Comparison of ENCODE assay signal across 8 mouse cellular contexts in genomic region chr7:143106672-143107465, GRCm38 (mm10). TPM values are rescaled to one million over a fixed set of nuclear protein-coding genes. Genes with fewer than 3 reads are reported as not detected.
DNase-seq lines count a peak whose midpoint lies in the region; ATAC-seq and TF ChIP-seq lines count a peak whose summit lies in the region.

No protein-coding gene starts in this region.

- no peak for TF ChIP-seq POLR2A in MEL (IDR thresholded peaks at IDR 0.05; ENCODE audit: control insufficient read depth in 1 of 2, insufficient read depth in 1 of 2, low read depth in 1 of 2, low read length in 2 of 2, poor library complexity in 1 of 2)

- DNase-seq in MEL (ENCODE audit: low read depth, low spot score) = peak; percentile 47
- DNase-seq in embryo, embryonic 9.5 days (ENCODE audit: extremely low spot score) = peak; percentile 39
- peak; percentile 26 for DNase-seq in hindbrain, embryonic 10.5 days (ENCODE audit: low spot score)
- peak; percentile 86 for DNase-seq in midbrain, embryonic 11.5 days (ENCODE audit: low spot score, missing footprints)
- peak; percentile 83 for DNase-seq in thymus, postnatal 4 days
- no peak for DNase-seq in spleen, postnatal 10 days (ENCODE audit: low spot score in 2 of 2)
- DNase-seq in left cerebral cortex, postnatal 36 days (ENCODE audit: low spot score in 2 of 2) = no peak

- ATAC-seq in limb, embryonic 12.5 days (ENCODE audit: insufficient number of reproducible peaks, insufficient read depth, low FRiP score, low TSS enrichment, low read depth) = no peak
- ATAC-seq in midbrain, embryonic 11.5 days (ENCODE audit: low FRiP score) = no peak

- intact Hi-C loops in left cerebral cortex, postnatal 36 days (cut with DNase I) = no loop called here

- TF ChIP-seq EP300 in MEL (IDR thresholded peaks at IDR 0.05; ENCODE audit: low read depth in 1 of 2, low read length in 2 of 2) = 0 out of 4 replicates have a peak, but pooled peaks of 1 of the 2 experiments have one; percentile 4

- H3K9me3 ChIP-seq in MEL (replicated peaks; ENCODE audit: insufficient read depth, low read length) = no peaks in the 10 kb centered on the region
- no peaks in the 10 kb centered on the region for H3K9me3 ChIP-seq in hindbrain, embryonic 10.5 days
- no peaks in the 10 kb centered on the region for H3K9me3 ChIP-seq in limb, embryonic 12.5 days
- no peaks in the 10 kb centered on the region for H3K9me3 ChIP-seq in midbrain, embryonic 11.5 days (ENCODE audit: control insufficient read depth, low read length)

- H3K79me2 ChIP-seq in MEL (ENCODE audit: control insufficient read depth, insufficient read depth, low read length, poor library complexity) = no peaks in the 10 kb centered on the region

- no peak for TF ChIP-seq RAD21 in MEL (IDR thresholded peaks at IDR 0.05; ENCODE audit: low read depth, low read length)

- H3K4me1 ChIP-seq in MEL (ENCODE audit: control insufficient read depth in 1 of 2, insufficient read depth in 2 of 2, low read length in 2 of 2) = peaks cover 11 to 27% of the 10 kb centered on the region in 2 experiments
- H3K4me1 ChIP-seq in hindbrain, embryonic 10.5 days (replicated peaks) = peaks cover 36% of the 10 kb centered on the region
- H3K4me1 ChIP-seq in limb, embryonic 12.5 days (replicated peaks) = peaks cover 15% of the 10 kb centered on the region
- peaks cover 3% of the 10 kb centered on the region for H3K4me1 ChIP-seq in midbrain, embryonic 11.5 days (ENCODE audit: control insufficient read depth, insufficient read depth, low read length)

- peak overlapping the region; percentile 38 to 41; a peak in 3 of 4 replicates for H3K4me3 ChIP-seq in MEL (ENCODE audit: control insufficient read depth in 1 of 2, insufficient read depth in 1 of 2, low read depth in 2 of 2, low read length in 2 of 2)
- H3K4me3 ChIP-seq in hindbrain, embryonic 10.5 days = peak overlapping the region; percentile 51
- peak overlapping the region; percentile 42 for H3K4me3 ChIP-seq in limb, embryonic 12.5 days (replicated peaks)
- peak overlapping the region; percentile 19 for H3K4me3 ChIP-seq in midbrain, embryonic 11.5 days (ENCODE audit: low read depth, low read length)

- peak overlapping the region; percentile 75 for H3K4me2 ChIP-seq in limb, embryonic 12.5 days
- peak overlapping the region; percentile 39 for H3K4me2 ChIP-seq in midbrain, embryonic 11.5 days

- TF ChIP-seq CTCF in MEL (IDR thresholded peaks at IDR 0.05 in 2 of 3, conservative IDR thresholded peaks at IDR 0.05 in 1 of 3; ENCODE audit: control insufficient read depth in 1 of 3, insufficient read depth in 1 of 3, low read depth in 2 of 3, low read length in 3 of 3, poor library complexity in 1 of 3, severe bottlenecking in 1 of 3) = peak in 2 of 3 experiments; percentile 7 to 41; a peak in 3 of 6 replicates

- H3K27ac ChIP-seq in MEL (ENCODE audit: control insufficient read depth, low read depth, low read length) = no peak overlapping the region
- H3K27ac ChIP-seq in hindbrain, embryonic 10.5 days = 0 out of 2 replicates have a peak overlapping the region, but pooled peaks have one; percentile 13
- no peak overlapping the region for H3K27ac ChIP-seq in limb, embryonic 12.5 days
- no peak overlapping the region for H3K27ac ChIP-seq in midbrain, embryonic 11.5 days (ENCODE audit: low read depth, low read length)

- 7% methylated on average over 56 of the region's 57 CpGs for WGBS in hindbrain, embryonic 10.5 days
- 6% methylated on average over 56 of the region's 57 CpGs for WGBS in limb, embryonic 12.5 days
- 9% methylated on average over 52 of the region's 57 CpGs for WGBS in midbrain, embryonic 11.5 days

- H3K36me3 ChIP-seq in MEL (ENCODE audit: control insufficient read depth in 1 of 2, insufficient read depth in 2 of 2, low read length in 2 of 2) = peaks cover 0 to 15% of the 10 kb centered on the region in 2 experiments; a peak in 2 of 4 replicates
- H3K36me3 ChIP-seq in hindbrain, embryonic 10.5 days = no peaks in the 10 kb centered on the region
- H3K36me3 ChIP-seq in limb, embryonic 12.5 days = no peaks in the 10 kb centered on the region
- no peaks in the 10 kb centered on the region for H3K36me3 ChIP-seq in midbrain, embryonic 11.5 days (ENCODE audit: control insufficient read depth, insufficient read depth, low read length)

- H3K27me3 ChIP-seq in MEL (ENCODE audit: control insufficient read depth in 1 of 2, insufficient read depth in 2 of 2, low read length in 2 of 2) = peaks cover 0 to 1% of the 10 kb centered on the region in 2 experiments; a peak in 1 of 4 replicates
- H3K27me3 ChIP-seq in hindbrain, embryonic 10.5 days (ENCODE audit: insufficient read depth, poor library complexity, severe bottlenecking) = peaks cover 82% of the 10 kb centered on the region
- peaks cover 81% of the 10 kb centered on the region for H3K27me3 ChIP-seq in limb, embryonic 12.5 days
- H3K27me3 ChIP-seq in midbrain, embryonic 11.5 days (ENCODE audit: control insufficient read depth, insufficient read depth, low read length) = peaks cover 36% of the 10 kb centered on the region

- H3K9ac ChIP-seq in MEL (ENCODE audit: control insufficient read depth, low read depth, low read length, poor library complexity, severe bottlenecking) = peak overlapping the region; percentile 28; the same call in 1 of the 2 replicates
- peak overlapping the region; percentile 46 for H3K9ac ChIP-seq in limb, embryonic 12.5 days (replicated peaks)
- H3K9ac ChIP-seq in midbrain, embryonic 11.5 days (ENCODE audit: low read length) = no peak overlapping the region

TF ChIP-seq in MEL, 35 proteins besides CTCF, POLR2A, EP300 and RAD21:
- TF ChIP-seq BHLHE40 (IDR thresholded peaks at IDR 0.05; ENCODE audit: borderline replicate concordance, low read depth, low read length) = peak; percentile 52; the same call in 1 of the 2 replicates
- TF ChIP-seq USF2 (IDR thresholded peaks at IDR 0.05; ENCODE audit: borderline replicate concordance in 1 of 2, insufficient read depth in 1 of 2, low read depth in 1 of 2, low read length in 2 of 2) = no peak
- 0 out of 2 replicates have a peak, but pooled peaks have one; percentile 25 for TF ChIP-seq MAX (IDR thresholded peaks at IDR 0.05; ENCODE audit: low read length)
- TF ChIP-seq SMC3 (IDR thresholded peaks at IDR 0.05; ENCODE audit: low read depth, low read length) = no peak
TF ChIP-seq in MEL: peak in this region for 2.

RNA-seq across cellular contexts. Expression of gene Kcnq1, which starts 0.7 kb away (rescaled TPM):
- 0.85 and 0.96 TPM in 2 replicates for total RNA-seq in MEL (2012; rRNA removed)
- polyA plus RNA-seq in MEL (2012; ENCODE audit: insufficient read depth in 1 of 2, insufficient read length in 2 of 2, low read depth in 1 of 2, low replicate concordance in 2 of 2, missing spikeins in 1 of 2) = under 1 TPM in 1 of 2 experiments, not detected in 1; 0.63 TPM
- polyA plus RNA-seq in hindbrain, embryonic 10.5 days (2016; fragmentation: Nextera tagmentation; extraction: Ambion mirVana) = 0.98 and 2.3 TPM in 2 replicates
- polyA plus RNA-seq in limb, embryonic 12.5 days (2016; fragmentation: Nextera tagmentation; extraction: Ambion mirVana) = 0.94 and 1.8 TPM in 2 replicates
- polyA plus RNA-seq in midbrain, embryonic 11.5 days (2014; fragmentation: Nextera tagmentation; extraction: Ambion mirVana) = 1.1 and 1.6 TPM in 2 replicates
- total RNA-seq in left cerebral cortex, postnatal 36 days (2021) = under 1 TPM; 0.49 to 1.00 TPM

RNA-seq across cellular contexts. Expression of gene Trpm5, which starts 12.4 kb away (rescaled TPM):
- total RNA-seq in MEL (2012; rRNA removed) = 1.5 and 1.7 TPM in 2 replicates
- 1 to 10 TPM in 1 of 2 experiments, not detected in 1; 1.9 TPM for polyA plus RNA-seq in MEL (2012; ENCODE audit: insufficient read depth in 1 of 2, insufficient read length in 2 of 2, low read depth in 1 of 2, low replicate concordance in 2 of 2, missing spikeins in 1 of 2)
- polyA plus RNA-seq in hindbrain, embryonic 10.5 days (2016; fragmentation: Nextera tagmentation; extraction: Ambion mirVana) = 0.55 and 0.71 TPM in 2 replicates
- 6.2 and 8.8 TPM in 2 replicates for polyA plus RNA-seq in limb, embryonic 12.5 days (2016; fragmentation: Nextera tagmentation; extraction: Ambion mirVana)
- polyA plus RNA-seq in midbrain, embryonic 11.5 days (2014; fragmentation: Nextera tagmentation; extraction: Ambion mirVana) = 0.57 and 0.70 TPM in 2 replicates
- total RNA-seq in left cerebral cortex, postnatal 36 days (2021) = not detected

RNA-seq across cellular contexts. Expression of gene Tssc4, which starts 37.8 kb away (rescaled TPM):
- 63.9 and 76.9 TPM in 2 replicates for total RNA-seq in MEL (2012; rRNA removed)
- 10 to 100 TPM in 1 of 2 experiments, not detected in 1; 75.6 TPM for polyA plus RNA-seq in MEL (2012; ENCODE audit: insufficient read depth in 1 of 2, insufficient read length in 2 of 2, low read depth in 1 of 2, low replicate concordance in 2 of 2, missing spikeins in 1 of 2)
- 130 and 134 TPM in 2 replicates for polyA plus RNA-seq in hindbrain, embryonic 10.5 days (2016; fragmentation: Nextera tagmentation; extraction: Ambion mirVana)
- 116 and 121 TPM in 2 replicates for polyA plus RNA-seq in limb, embryonic 12.5 days (2016; fragmentation: Nextera tagmentation; extraction: Ambion mirVana)
- 61.1 and 63.8 TPM in 2 replicates for polyA plus RNA-seq in midbrain, embryonic 11.5 days (2014; fragmentation: Nextera tagmentation; extraction: Ambion mirVana)
- total RNA-seq in left cerebral cortex, postnatal 36 days (2021) = 10 to 100 TPM; 37.5 to 42.3 TPM

RNA-seq across cellular contexts. Expression of gene Cd81, which starts 54.3 kb away (rescaled TPM):
- 86.8 and 105 TPM in 2 replicates for total RNA-seq in MEL (2012; rRNA removed)
- polyA plus RNA-seq in MEL (2012; ENCODE audit: insufficient read depth in 1 of 2, insufficient read length in 2 of 2, low read depth in 1 of 2, low replicate concordance in 2 of 2, missing spikeins in 1 of 2) = 100 to 1,000 TPM in 1 of 2 experiments, not detected in 1; 133 TPM
- 238 and 265 TPM in 2 replicates for polyA plus RNA-seq in hindbrain, embryonic 10.5 days (2016; fragmentation: Nextera tagmentation; extraction: Ambion mirVana)
- polyA plus RNA-seq in limb, embryonic 12.5 days (2016; fragmentation: Nextera tagmentation; extraction: Ambion mirVana) = 331 and 337 TPM in 2 replicates
- 256 and 276 TPM in 2 replicates for polyA plus RNA-seq in midbrain, embryonic 11.5 days (2014; fragmentation: Nextera tagmentation; extraction: Ambion mirVana)
- 100 to 1,000 TPM; 385 to 445 TPM for total RNA-seq in left cerebral cortex, postnatal 36 days (2021)

Comparison
In these comparisons a context has a peak if more than half of its experiments do, and no peak if none do; other contexts are left out.
1. DNase-seq: peak in MEL (single experiment), embryo, embryonic 9.5 days (single experiment), hindbrain, embryonic 10.5 days (single experiment), midbrain, embryonic 11.5 days (single experiment) and thymus, postnatal 4 days (single experiment); none in spleen, postnatal 10 days (0 of 2) and left cerebral cortex, postnatal 36 days (0 of 2).
2. Peak in every context shown above with its lines, with median percentiles within 50 percentile points of each other: H3K4me3 ChIP-seq.